Mouse (Mus musculus): Measurements from ENCODE around the gene Pxt1.
A peak's percentile ranks its signal among the peaks of the same experiment; 100 is the strongest.

Pxt1 gene

DNA sequence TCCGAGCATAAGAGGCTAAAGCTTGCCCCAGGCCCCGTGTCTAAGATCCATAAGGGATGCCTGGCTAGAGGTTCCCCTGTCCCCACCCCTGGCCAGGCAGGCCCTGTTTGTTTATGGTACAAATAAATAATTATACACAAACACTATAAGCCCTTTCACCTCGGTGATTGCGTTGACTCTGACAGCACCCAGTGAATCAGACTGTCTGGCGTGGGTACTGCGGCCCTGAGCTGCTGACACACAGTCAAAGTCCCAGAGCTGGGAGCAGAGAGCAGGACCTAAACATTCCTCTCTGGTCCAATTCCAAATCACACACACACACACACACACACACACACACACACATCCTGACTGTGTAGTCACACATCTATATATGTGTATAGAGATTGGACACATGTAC lies 29.7 kb downstream of the Pxt1 start:
- DNase-seq (ENCODE audit: low read depth, low spot score), result no peak

DNA sequence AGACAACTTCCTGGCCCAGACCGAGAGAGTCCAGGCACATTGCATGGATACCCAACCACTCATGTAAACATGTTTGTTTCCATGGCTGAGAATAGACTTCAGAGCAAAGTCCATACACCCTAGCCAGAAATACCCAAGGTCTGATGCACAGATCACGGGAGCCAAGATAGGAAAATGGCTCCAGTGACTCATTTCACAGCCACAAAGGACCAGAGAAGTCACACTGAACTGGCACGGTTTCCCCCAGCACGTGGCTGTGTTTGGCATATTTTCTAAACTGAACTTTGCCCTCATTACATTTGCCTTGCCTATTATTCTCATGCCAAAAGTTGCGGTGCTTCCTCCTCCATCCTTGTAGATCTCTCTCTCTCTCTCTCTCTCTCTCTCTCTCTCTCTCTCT lies 30.4 kb downstream of the Pxt1 start:
- no peak for DNase-seq (ENCODE audit: low read depth, low spot score)

DNA sequence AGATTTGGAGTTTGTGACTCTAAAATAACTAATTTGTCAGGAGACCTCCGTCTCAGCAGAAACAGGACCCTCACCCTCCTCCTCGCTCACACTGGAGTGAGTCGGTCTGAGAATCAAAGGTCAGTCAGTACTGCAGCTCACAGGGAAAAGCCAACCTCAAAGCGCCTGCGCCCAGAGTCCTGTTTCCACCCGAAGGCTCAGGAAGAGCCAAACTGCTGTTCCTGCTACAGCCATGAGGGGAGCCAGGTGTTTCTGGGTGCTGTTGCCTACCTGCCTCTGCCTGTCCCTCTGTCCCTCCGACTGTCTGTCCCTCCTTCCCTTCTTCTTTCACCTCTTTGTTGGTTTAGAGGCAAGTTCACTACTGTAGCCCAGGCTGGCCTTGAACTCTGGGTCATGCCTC lies 33.5 kb downstream of the Pxt1 start:
- no peak for DNase-seq (ENCODE audit: low read depth, low spot score)

DNA sequence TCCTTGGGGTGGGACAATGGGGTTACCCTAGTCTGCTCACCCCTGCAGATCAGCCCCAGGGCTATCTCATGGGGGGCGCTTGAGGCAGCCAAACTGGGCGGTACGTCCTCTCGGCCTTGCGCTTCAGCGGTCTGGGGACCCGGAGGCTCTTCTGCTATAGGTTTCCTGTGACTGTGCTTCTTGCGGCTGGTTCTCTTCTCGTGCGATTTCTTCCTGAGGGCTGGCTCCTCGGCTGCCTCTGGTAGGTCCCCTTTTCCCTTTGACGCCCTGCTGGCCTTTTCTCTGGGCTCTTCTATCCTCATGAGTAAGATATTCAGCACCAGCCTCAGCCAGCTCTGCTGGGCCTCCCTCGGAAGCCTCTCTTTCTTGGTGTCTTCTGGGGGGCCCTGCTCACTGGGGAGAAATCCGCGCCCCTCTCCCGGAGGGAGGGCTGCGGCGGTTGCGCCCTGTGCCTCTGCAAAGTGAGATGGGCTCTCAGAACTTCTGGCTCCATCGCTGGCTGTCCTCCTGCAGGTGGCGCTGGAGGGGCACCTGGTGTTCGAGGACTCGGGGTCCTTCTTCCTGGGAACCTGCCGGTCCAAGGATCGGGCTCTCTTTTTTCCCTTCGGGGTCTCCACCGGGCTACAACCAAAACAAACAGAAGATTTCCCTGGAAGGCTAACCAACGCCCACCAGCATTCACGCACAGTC lies 34.2 kb downstream of the Pxt1 start:
- no peak for DNase-seq (ENCODE audit: low read depth, low spot score)

DNA sequence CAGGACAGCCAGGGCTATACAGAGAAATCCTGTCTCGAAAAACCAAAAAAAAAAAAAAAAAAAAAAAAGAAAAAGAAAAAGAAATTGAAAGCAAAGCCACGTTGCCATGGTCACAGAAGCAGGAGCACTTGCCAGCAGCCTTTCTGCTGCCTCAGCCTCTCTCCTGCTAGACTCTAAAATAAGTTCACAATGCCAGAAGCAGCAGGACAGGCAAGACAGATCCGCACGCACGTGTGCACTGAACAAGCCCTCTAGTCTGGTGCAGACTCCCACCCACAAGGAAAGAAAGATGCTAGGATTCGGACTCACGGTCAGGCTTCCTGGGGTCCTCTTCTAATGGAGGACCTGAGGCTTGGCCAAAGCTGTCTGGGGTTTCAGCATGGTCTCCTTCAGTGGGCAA lies 35.7 kb downstream of the Pxt1 start:
- no peak for DNase-seq (ENCODE audit: low read depth, low spot score)

DNA sequence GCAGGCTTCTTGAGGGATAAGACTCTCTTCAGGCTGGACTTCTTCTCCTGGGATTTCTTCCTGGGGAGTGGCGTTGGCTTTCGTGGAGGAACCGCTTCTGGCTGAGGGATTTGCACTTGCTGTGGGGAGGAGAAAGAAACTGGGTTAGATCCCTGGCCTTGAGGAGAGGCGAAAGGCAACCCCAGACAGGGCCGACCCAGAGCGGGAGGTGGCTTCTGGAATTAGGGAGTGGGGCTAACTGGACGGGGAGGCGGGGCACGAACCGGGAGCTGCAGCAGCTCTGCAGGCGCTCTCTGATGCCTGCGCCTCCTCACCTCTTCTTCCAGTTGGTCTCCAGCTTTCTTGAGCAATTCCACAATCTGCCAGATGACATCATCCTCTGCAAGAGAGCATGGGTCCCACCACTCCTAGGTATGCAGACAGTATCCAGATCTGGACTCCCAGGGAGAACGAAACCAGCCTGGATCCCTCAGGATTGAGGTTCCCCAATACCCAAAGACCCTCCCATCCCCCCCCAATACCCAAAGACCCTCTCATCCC lies 38.2 kb downstream of the Pxt1 start:
- DNase-seq (ENCODE audit: low read depth, low spot score), result no peak

DNA sequence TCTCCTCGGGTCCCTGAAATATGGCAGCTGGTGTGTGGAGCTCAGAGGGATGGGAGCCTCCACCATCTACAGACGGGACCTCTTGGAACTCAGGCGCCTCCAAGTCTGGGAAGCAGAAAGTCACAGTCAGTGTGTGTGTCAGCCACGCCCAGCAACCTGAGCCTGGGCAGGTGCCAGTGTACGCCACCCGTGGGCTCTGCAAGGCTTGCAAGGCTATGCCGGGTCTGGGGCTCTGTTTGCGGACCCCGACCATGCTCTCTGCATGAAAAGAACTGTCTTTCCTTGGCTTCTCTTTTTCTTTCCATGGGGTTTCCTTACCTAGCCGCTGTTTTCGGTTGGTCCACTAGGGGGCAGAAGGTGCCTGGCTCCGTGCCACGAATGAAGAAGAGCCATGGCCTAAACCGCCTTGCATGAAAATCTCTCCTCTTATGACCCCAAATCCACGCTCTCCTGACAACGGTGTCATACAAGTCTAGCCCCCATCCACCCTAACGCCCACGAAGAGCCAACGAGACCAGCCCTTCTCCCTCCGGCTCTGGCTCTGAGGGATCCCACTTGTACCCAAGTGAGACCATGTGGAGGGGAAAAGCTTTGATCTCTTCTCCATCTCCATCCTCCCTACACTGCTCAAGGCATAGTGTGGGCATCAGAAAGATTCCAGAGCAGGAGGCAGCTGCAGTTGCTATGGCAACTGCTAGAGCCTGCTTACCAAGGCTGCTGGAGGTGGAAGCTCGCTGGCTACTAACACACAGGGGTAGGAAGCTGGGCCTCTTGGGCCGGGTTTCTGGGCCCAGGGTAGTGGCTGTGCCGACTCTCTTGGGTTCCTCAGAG lies 38.9 kb downstream of the Pxt1 start:
- DNase-seq (ENCODE audit: low read depth, low spot score), result peak; percentile 46

DNA sequence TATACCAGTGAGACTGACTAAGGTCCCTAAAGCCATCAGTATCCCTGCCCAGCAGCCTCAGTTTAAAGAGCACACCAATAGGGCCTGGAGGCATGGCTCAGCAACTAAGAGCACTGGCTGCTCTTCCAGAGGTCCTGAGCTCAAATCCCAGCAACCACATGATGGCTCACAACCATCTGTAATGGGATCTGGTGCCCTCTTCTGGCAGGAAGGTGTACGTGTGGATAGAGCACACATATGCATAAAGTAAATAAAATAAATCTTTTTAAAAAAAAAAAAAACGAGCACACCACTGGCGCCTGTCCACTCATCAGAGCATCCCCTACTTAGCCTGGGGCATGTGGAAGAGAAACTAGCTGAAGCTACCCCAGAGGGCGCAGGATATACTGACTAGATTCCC lies 42.1 kb downstream of the Pxt1 start:
- no peak for DNase-seq (ENCODE audit: low read depth, low spot score)

DNA sequence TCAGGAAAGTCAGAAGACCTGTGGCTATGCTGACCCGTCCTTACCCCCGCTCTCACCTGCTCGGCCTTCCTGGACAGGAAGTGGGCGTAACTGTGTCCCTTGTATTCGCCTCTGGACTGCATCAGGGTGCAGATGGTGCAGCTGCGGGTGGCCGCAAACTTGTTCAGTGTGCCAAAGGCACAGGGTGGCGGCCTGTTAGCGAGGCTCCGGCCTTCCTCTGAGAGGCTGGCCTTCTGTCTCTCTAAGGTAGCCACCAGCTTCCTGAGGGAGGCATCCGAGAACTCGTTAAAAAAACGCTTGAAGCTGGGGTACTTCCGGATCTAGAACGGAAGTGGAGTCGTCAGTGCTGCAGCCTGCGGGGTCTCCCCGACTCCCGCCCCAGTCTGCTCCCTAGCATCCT lies 44.2 kb downstream of the Pxt1 start:
- DNase-seq (ENCODE audit: low read depth, low spot score), result no peak

DNA sequence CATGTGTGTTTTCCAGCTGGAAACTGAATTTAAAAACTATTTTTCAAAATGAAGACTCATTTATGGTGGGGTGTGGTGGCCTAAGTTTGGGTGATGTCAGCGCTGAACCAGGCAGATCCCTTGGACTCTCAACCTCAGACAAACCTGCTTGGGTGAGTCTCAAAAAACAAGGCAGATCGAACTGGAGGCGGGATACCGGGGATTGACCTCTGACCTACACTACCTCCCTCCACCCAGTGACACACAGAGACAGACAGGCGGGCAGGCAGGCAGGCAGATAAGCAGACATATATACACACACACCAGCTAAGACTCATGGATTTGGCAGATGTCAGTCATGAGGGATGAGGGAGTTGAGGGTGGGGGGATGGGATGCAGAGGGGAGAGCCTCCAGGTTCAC lies 45.4 kb downstream of the Pxt1 start:
- DNase-seq (ENCODE audit: low read depth, low spot score), result no peak

DNA sequence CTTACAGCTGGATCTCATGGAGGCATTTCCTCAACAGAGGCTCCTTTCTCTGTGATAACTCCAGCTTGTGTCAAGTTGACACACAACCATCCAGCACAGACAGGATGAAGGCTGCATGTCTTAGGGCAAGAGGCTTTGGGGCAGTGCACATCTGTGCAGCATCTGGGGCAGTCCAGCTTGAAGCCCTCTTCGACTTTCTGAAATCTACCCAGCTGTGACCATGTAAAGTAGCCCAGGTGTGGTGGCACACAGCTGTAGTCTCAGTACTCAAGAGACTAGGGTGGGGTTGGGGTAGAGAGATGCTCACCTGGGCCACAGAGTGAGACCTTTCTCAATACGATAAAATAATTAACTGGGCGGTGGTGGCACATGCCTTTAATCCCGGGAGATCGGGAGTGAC lies 45.8 kb downstream of the Pxt1 start:
- DNase-seq (ENCODE audit: low read depth, low spot score), result no peak

DNA sequence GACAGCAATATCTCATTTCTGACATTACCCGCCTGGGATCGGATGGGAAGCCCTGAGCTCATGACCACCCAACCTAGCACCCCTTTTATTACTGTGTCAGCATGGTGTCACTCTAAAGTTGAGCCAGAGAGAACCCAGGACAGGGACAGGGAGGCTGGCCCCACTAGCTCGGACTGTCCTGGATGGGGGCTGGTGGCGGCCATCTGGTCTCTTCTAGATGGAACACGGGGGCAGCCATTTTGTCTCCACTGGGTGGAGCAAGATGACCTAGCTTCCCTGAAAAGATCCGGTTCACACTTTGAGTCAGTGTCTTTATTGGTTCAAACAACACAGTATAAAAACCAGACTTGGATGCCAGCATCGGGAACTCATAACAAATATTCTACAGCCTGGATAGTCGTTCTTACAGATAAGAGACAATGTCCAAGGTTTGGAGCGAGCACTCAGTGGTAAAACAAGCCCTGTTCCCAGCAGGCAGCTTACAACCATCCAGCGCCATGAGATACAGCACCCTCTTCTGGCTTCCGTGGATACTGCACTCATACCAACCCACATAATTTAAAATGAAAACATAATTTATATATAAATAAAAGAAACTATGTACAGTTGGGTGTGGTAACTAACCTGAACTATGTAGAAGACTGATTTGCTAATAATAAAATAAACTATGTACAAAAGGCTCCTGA lies 47.4 kb downstream of the Pxt1 start:
- no peak for DNase-seq (ENCODE audit: low read depth, low spot score)

DNA sequence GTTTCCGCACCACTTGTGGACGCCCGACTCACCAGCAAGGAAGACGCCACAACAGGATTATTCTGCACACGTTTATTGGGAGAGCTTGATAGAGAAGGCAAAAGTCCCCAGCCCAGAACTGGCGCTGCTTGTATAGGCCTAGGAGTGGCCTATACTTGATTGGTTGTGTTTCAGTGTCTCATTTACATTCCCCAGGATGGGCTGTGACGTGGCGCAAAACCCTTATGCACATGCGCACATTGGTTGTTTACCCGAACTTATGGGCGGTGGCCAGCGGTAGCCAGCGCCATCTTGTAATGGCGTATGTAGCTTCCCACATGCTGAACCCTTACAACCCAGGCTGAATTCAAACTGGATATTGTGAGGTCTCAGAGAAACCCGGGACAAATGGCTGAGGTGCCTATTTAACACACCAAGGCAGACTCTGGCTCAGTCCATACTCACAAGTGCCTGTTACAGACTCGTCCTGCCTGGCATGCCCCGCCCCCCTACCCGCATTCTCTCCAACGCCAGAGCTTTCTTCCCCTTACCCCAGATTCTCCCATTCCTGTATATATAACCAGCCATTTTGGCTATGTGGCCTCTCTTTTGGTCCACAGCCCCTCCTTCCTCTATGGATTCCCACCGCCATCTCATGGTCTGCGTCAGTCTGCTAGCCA lies 48.3 kb downstream of the Pxt1 start:
- DNase-seq (ENCODE audit: low read depth, low spot score), result no peak

DNA sequence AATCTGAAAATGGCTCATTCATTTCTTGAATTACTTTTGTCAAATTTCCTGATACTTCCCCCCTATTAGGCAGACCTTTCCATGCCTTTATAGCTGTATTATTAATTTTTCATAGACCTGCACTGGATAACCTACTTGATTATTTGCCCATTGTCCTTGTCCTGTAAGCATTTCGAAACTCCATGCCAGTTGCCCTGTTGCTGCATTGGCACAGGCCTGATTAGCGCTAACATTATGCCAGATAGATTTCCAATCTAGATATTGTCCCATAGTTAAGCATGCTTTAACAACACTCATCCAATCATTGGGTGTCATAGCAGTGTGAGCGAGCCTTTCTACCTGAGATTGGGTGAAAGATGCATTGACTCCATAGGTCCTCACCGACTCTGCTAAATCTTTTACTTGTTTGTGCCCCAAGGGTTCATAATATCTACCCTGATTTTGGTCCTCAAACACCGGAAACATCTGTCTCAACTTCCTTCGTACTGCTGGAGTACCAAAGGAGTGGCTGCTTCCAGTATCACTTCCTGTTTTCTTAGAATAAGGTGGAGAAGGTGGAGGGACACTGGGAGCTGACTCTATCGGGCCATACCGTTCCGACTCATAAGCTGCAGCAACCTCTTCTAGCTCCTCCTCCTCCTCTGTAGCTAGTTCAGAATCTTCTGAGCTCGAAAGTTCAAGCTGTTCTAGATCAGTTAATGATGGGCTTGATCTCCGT lies 49.4 kb downstream of the Pxt1 start:
- DNase-seq (ENCODE audit: low read depth, low spot score), result peak; percentile 36

DNA sequence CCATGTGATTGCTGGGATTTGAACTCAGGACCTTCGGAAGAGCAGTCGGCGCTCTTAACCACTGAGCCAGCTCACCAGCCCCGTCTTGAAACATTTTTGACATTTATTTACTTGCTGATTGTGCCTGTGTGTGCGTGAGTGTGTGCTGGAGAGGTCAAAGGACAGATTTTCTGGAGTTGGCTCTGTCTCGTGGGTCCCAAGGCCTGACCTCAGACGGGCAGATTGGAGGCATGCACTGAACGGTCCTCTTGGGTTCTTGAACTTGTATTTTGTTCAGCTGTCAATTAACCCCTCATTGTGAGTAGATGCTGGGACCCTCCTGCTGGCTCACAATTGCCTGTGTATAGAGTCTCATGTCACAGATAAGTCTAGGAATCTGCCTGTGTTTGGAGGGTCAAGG lies 57.4 kb downstream of the Pxt1 start:
- DNase-seq (ENCODE audit: low read depth, low spot score), result no peak

DNA sequence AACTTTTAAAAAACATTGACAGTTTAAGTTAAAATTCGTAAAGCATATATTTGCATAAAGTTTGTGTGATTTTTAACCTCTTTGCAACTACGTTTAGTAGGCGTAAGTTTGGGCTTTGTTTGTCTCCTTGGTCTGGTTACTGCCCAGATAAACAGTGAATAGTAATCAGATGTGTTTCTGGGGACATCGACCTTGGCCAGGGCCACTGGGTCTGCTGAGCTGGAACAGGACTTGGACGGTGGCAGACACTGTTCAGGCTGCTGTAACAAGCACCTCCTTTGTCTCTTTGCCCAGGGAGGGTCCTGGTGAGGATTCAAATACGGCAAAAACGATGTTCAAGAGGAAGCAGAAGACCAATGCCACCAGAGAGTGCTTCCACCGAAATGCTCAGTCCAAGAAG lies 58.4 kb downstream of the Pxt1 start:
- no peak for DNase-seq (ENCODE audit: low read depth, low spot score)
